Mouse (Mus musculus): ENCODE measurements around the gene Znhit1. TPM values are rescaled to one million over a fixed set of nuclear protein-coding genes. Genes with fewer than 3 reads are reported as not detected.

Znhit1 gene
- polyA plus RNA-seq, 1 experiment from 2014 or later: 94.0 TPM

MicroRNAs encoded within 50 kb of the gene (microRNA counts, 519-probe panel; counts per million panel counts)
- microRNA mmu-miR-702: not detected

Small RNA genes within 50 kb of the gene (microRNA-seq; reads per million reads assigned to microRNA genes)
- 144 reads per million, percentile 60 among the genes with 10 or more reads in this experiment for gene Mir702

Other genes with a start within 250 kb of the Znhit1 start
- 8.3 and 16.2 TPM in 2 replicates for gene Col26a1, start 104.8 kb downstream of the Znhit1 start, polyA plus RNA-seq (2014; fragmentation: Nextera tagmentation; extraction: Ambion mirVana)
- 133 and 143 TPM in 2 replicates for gene Ift22, start 79.9 kb downstream of the Znhit1 start, polyA plus RNA-seq (2014; fragmentation: Nextera tagmentation; extraction: Ambion mirVana)
- 440 and 487 TPM in 2 replicates for gene Fis1, start 34.7 kb downstream of the Znhit1 start, polyA plus RNA-seq (2014; fragmentation: Nextera tagmentation; extraction: Ambion mirVana)
- gene Cldn15, start 21.4 kb downstream of the Znhit1 start, polyA plus RNA-seq (2014; fragmentation: Nextera tagmentation; extraction: Ambion mirVana): 0.13 and 0.31 TPM in 2 replicates
- 25.8 and 28.1 TPM in 2 replicates for gene Plod3, start 1.0 kb downstream of the Znhit1 start, polyA plus RNA-seq (2014; fragmentation: Nextera tagmentation; extraction: Ambion mirVana)
- 4.8 and 6.9 TPM in 2 replicates for gene Vgf, start 38.4 kb upstream of the Znhit1 start, polyA plus RNA-seq (2014; fragmentation: Nextera tagmentation; extraction: Ambion mirVana)
- 214 and 238 TPM in 2 replicates for gene Ap1s1, start 58.1 kb upstream of the Znhit1 start, polyA plus RNA-seq (2014; fragmentation: Nextera tagmentation; extraction: Ambion mirVana)
- 0.26 and 0.28 TPM in 2 replicates for gene Serpine1, start 84.2 kb upstream of the Znhit1 start, polyA plus RNA-seq (2014; fragmentation: Nextera tagmentation; extraction: Ambion mirVana)
- gene Trim56, start 128.2 kb upstream of the Znhit1 start, polyA plus RNA-seq (2014; fragmentation: Nextera tagmentation; extraction: Ambion mirVana): 1.5 and 2.8 TPM in 2 replicates
- gene Muc3, start 161.3 kb upstream of the Znhit1 start, polyA plus RNA-seq (2014; fragmentation: Nextera tagmentation; extraction: Ambion mirVana): not detected in 2 replicates
- gene Muc3a, start 224.4 kb upstream of the Znhit1 start, polyA plus RNA-seq (2014; fragmentation: Nextera tagmentation; extraction: Ambion mirVana): 0.14 and 0.30 TPM in 2 replicates

All from midbrain, embryonic 14.5 days (tissue).